Mouse (Mus musculus): ENCODE measurements around the gene Crym. TPM values are rescaled to one million over a fixed set of nuclear protein-coding genes. Genes with fewer than 3 reads are reported as not detected.

The Crym gene
- polyA plus RNA-seq, 1 experiment from 2014 or later = 0.93 TPM

- H3K4me1 ChIP-seq (replicated peaks) = no peaks in the 10 kb centered on the region
- 38% methylated on average over 4 of the region's 4 CpGs for WGBS
- H3K4me3 ChIP-seq = no peak overlapping the region
- no peaks in the 10 kb centered on the region for H3K9me3 ChIP-seq (replicated peaks)
- H3K27ac ChIP-seq (ENCODE audit: poor library complexity, severe bottlenecking) = no peak overlapping the region
- no peak for ATAC-seq (ENCODE audit: insufficient number of reproducible peaks, low FRiP score)
- no peak overlapping the region for H3K9ac ChIP-seq
- no peaks in the 10 kb centered on the region for H3K36me3 ChIP-seq
- no peaks in the 10 kb centered on the region for H3K27me3 ChIP-seq (replicated peaks)
- H3K4me2 ChIP-seq = no peak overlapping the region
Measured at GRCm38 (mm10) chr7:120158121-120158613, 43.7 kb downstream of the Crym start.

- Histone ChIP-seq H3K9me3 (replicated peaks) (no peaks in the 10 kb centered on the region), H3K9ac (no peak overlapping the region), H3K27me3 (replicated peaks) (no peaks in the 10 kb centered on the region), H3K4me1 (replicated peaks) (no peaks in the 10 kb centered on the region), H3K27ac (ENCODE audit: poor library complexity, severe bottlenecking) (no peak overlapping the region), H3K4me2 (no peak overlapping the region), H3K36me3 (no peaks in the 10 kb centered on the region), H3K4me3 (no peak overlapping the region)
- ATAC-seq (ENCODE audit: insufficient number of reproducible peaks, low FRiP score) = no peak
- 52% methylated on average over 5 of the region's 5 CpGs for WGBS
Measured at GRCm38 (mm10) chr7:120157575-120158061, 44.3 kb downstream of the Crym start.

GRCm38 (mm10) chr7:120156841-120157409, 45.0 kb downstream of the Crym start:
- WGBS = 45% methylated on average over 2 of the region's 2 CpGs
- Histone ChIP-seq H3K9ac (no peak overlapping the region), H3K4me2 (no peak overlapping the region), H3K27ac (ENCODE audit: poor library complexity, severe bottlenecking) (no peak overlapping the region), H3K4me3 (no peak overlapping the region), H3K9me3 (replicated peaks) (no peaks in the 10 kb centered on the region), H3K36me3 (no peaks in the 10 kb centered on the region), H3K4me1 (replicated peaks) (no peaks in the 10 kb centered on the region), H3K27me3 (replicated peaks) (no peaks in the 10 kb centered on the region)
- no peak for ATAC-seq (ENCODE audit: insufficient number of reproducible peaks, low FRiP score)

GRCm38 (mm10) chr7:120150898-120151297, 51.0 kb downstream of the Crym start:
- Histone ChIP-seq H3K9me3 (replicated peaks) (no peaks in the 10 kb centered on the region), H3K9ac (no peak overlapping the region), H3K36me3 (no peaks in the 10 kb centered on the region), H3K4me1 (replicated peaks) (no peaks in the 10 kb centered on the region), H3K27me3 (replicated peaks) (no peaks in the 10 kb centered on the region), H3K4me3 (no peak overlapping the region), H3K4me2 (no peak overlapping the region), H3K27ac (ENCODE audit: poor library complexity, severe bottlenecking) (no peak overlapping the region)
- WGBS = 70% methylated on average over 2 of the region's 2 CpGs
- ATAC-seq (ENCODE audit: insufficient number of reproducible peaks, low FRiP score) = no peak

- H3K4me3 ChIP-seq = no peak overlapping the region
- no peak overlapping the region for H3K9ac ChIP-seq
- no peak overlapping the region for H3K27ac ChIP-seq (ENCODE audit: poor library complexity, severe bottlenecking)
- H3K4me2 ChIP-seq = no peak overlapping the region
- no peak for ATAC-seq (ENCODE audit: insufficient number of reproducible peaks, low FRiP score)
- H3K36me3 ChIP-seq = no peaks in the 10 kb centered on the region
- no peaks in the 10 kb centered on the region for H3K4me1 ChIP-seq (replicated peaks)
- no peaks in the 10 kb centered on the region for H3K27me3 ChIP-seq (replicated peaks)
- WGBS = 42% methylated on average over 3 of the region's 3 CpGs
- H3K9me3 ChIP-seq (replicated peaks) = no peaks in the 10 kb centered on the region
Measured at GRCm38 (mm10) chr7:120150257-120150656, 51.7 kb downstream of the Crym start.

GRCm38 (mm10) chr7:120145191-120145590, 56.7 kb downstream of the Crym start, which contains the start of gene Zp2:
Gene Zp2, minus strand, starts transcription at chr7:120145291.
- Histone ChIP-seq H3K36me3 (no peaks in the 10 kb centered on the region), H3K4me3 (no peak within 1 kb of the TSS), H3K27me3 (replicated peaks) (no peaks in the 10 kb centered on the region), H3K9ac (no peak within 1 kb of the TSS), H3K27ac (ENCODE audit: poor library complexity, severe bottlenecking) (no peak within 1 kb of the TSS), H3K4me2 (no peak within 1 kb of the TSS), H3K4me1 (replicated peaks) (no peaks in the 10 kb centered on the region), H3K9me3 (replicated peaks) (no peaks in the 10 kb centered on the region)
- ATAC-seq (ENCODE audit: insufficient number of reproducible peaks, low FRiP score) = no peak
- 46% methylated on average over 9 of the region's 9 CpGs for WGBS

GRCm38 (mm10) chr7:120142743-120143142, 59.2 kb downstream of the Crym start:
- H3K4me1 ChIP-seq (replicated peaks) = no peaks in the 10 kb centered on the region
- no peak overlapping the region for H3K27ac ChIP-seq (ENCODE audit: poor library complexity, severe bottlenecking)
- no peaks in the 10 kb centered on the region for H3K9me3 ChIP-seq (replicated peaks)
- H3K36me3 ChIP-seq = no peaks in the 10 kb centered on the region
- no peak overlapping the region for H3K4me2 ChIP-seq
- no peak for ATAC-seq (ENCODE audit: insufficient number of reproducible peaks, low FRiP score)
- H3K9ac ChIP-seq = no peak overlapping the region
- H3K27me3 ChIP-seq (replicated peaks) = no peaks in the 10 kb centered on the region
- 79% methylated on average over 1 of the region's 1 CpGs for WGBS
- H3K4me3 ChIP-seq = no peak overlapping the region

Other genes starting within 250 kb of the Crym start
- not detected in 2 replicates for gene Dnah3, start 106.8 kb downstream of the Crym start, polyA plus RNA-seq (2016; fragmentation: Nextera tagmentation; extraction: Ambion mirVana)
- 22.3 and 22.6 TPM in 2 replicates for gene Tmem159, start 99.8 kb downstream of the Crym start, polyA plus RNA-seq (2016; fragmentation: Nextera tagmentation; extraction: Ambion mirVana)
- gene Zp2, start 56.8 kb downstream of the Crym start, polyA plus RNA-seq (2016; fragmentation: Nextera tagmentation; extraction: Ambion mirVana) = not detected in 2 replicates
- gene Anks4b, start 28.3 kb downstream of the Crym start, polyA plus RNA-seq (2016; fragmentation: Nextera tagmentation; extraction: Ambion mirVana) = 0.05 TPM in 1 of 2 replicates, not detected in the other
- not detected in 2 replicates for gene Abca14, start 1.9 kb upstream of the Crym start, polyA plus RNA-seq (2016; fragmentation: Nextera tagmentation; extraction: Ambion mirVana)
- not detected in 2 replicates for gene Abca15, start 126.6 kb upstream of the Crym start, polyA plus RNA-seq (2016; fragmentation: Nextera tagmentation; extraction: Ambion mirVana)
- gene Abca16, start 207.5 kb upstream of the Crym start, polyA plus RNA-seq (2016; fragmentation: Nextera tagmentation; extraction: Ambion mirVana) = not detected in 2 replicates

Measured in heart, embryonic 12.5 days (tissue).